Mouse (Mus musculus) colon, adult 2 months (tissue): ENCODE measurements around the gene Crim1. TPM values are rescaled to one million over a fixed set of nuclear protein-coding genes. Genes with fewer than 3 reads are reported as not detected.

Source experiments
- polyA plus RNA-seq: library from polyadenylated mRNA; depleted of rRNA; stranded (reverse); fragments of >200 nt; gene quantifications from 2 replicates; pipeline ENCODE4 v1.2.3, GENCODE M21; 2012; rRNA removed

Crim1 gene
- polyA plus RNA-seq = 27.6 and 28.4 TPM in 2 replicates

DNA sequence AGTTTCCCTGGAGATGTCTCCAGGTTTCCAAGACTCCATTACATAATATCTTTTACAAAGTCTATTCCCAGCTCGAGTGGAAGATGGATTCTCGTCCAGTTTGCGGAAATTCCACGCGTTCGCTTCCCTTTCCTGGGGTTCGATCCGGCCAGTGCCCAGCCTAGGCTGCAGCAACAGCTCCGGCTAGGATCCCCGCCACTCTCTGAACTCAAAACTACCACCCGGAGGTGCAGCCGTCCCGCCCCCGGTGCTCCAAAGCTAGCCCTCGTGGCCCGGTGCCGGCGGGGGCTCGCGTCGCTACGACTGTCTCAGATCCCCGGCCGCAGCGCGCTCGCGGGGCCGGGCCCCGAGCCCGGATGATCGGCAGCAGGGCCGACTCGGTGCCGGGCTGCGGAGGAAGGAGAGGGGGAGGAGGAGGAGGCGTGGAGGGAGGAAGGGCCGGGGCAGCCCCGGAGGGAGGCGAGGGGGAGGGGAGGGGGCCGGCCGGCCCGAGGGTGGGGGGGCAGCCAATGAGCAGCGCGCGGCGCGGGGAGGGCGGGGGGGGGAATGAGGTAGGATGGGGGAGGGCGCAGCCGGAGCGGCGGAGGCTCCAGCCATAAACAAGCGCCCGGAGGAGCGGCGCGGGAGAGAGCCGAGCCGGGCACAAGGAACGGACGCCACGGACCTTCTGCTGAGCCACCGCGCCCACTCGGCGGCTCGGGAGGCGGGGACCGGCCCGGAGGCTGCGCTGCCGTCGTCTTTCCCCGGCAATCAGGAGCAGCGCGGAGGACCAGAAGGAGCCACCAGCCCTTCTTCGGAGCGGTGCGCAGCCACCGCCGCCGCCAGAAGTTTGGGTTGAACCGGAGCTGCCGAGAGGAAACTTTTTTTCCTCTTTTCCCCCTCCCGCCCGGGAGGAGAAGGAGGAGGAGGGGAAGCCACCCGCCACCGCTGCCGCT, at the start of gene Crim1:
Crim1 (plus strand) TSS at position 623 of the 935 bp plus-strand sequence.

DNA sequence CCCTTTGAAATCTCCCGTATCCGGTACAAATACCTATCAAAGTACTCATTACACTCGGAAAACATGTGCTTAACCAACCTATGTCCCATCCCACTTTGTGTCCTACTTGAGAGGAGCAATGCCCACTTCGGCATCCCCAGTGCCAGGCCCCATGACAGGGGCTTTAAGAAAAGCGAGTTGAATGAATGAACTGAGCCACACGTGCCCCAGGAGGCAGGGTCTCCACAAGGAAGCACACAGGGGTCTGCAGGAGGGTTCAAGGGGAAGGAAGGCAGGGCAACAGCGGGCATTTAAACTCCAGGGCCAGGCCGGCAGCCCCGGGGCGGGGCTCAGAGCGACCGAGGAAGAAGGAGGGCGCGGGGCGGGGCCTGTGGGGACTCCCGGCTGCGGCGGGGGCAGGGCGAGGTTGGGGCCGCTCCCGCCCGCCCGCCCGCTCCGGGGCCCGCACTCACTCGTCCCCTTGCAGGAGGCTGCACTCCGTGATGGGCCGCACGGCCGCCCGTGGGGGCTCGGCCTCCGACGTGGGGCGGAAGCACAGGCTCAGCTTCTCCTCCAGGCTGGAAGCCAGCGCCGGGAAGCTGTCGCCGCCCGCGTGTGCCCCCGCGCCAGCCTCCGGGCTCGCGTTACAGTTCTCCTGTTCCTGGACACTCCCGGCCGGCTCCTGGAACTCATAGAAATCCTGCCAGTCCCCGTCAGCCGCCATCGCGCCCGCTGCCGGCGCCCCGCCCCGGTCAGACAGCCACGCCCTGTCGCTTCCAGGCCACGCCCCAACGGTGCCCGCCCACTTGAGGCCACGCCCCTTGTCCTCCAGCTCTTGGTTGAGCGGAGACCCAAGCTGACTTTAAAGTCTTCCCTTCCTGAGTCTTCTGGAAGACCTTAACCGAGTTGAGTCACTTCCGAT, 217.6 kb downstream of the Crim1 start, which contains the start of gene Fez2:
Fez2 (minus strand) TSS at position 772 of the 901 bp plus-strand sequence.

Other genes with a start within 250 kb of the Crim1 start
- 21.5 and 23.2 TPM in 2 replicates for gene Fez2, start 217.9 kb downstream of the Crim1 start, polyA plus RNA-seq